Mouse (Mus musculus): Measurements from ENCODE around the gene Zfp879. TPM values are rescaled to one million over a fixed set of nuclear protein-coding genes. Genes with fewer than 3 reads are reported as not detected.

The Zfp879 gene
- polyA plus RNA-seq, 1 experiment: not detected

DNA sequence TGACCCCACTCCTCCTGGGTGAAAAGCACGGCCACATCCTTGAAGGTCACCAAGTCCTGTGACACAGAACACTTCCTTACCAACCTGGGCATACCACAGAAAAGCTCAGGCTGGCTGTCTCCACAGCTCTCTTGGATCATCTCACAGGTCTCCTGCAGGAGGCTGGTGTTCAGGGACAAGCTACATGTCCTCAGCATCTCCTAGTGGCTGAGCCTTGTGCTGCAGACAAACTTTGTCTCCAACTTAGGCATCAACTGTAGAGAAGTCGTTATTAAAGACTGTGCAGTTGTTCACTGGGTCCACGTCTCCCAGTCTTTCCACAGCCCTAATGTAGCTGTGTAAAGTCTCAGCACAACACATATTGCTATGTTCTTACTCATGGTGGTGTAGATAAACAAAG is 42.4 kb upstream of the Zfp879 start:
- no peaks in the 10 kb centered on the region for H3K36me3 ChIP-seq (ENCODE audit: control insufficient read depth, insufficient read depth)
- no peak overlapping the region for H3K4me2 ChIP-seq (ENCODE audit: low read depth)
- no peak overlapping the region for H3K4me3 ChIP-seq
- H3ac ChIP-seq (ENCODE audit: control insufficient read depth, insufficient read length): no peak overlapping the region
- TF ChIP-seq USF1 (IDR thresholded peaks at IDR 0.05; ENCODE audit: low read depth) (no peak), MAX (IDR thresholded peaks at IDR 0.05; ENCODE audit: low read depth) (no peak), MYOD1 (IDR thresholded peaks at IDR 0.05; ENCODE audit: control insufficient read depth in 1 of 3, insufficient read length in 2 of 3, low read depth in 2 of 3) (no peak), SRF (IDR thresholded peaks at IDR 0.05; ENCODE audit: control insufficient read depth, insufficient read length, low read depth) (no peak), TCF3 (IDR thresholded peaks at IDR 0.05; ENCODE audit: insufficient read length, low read depth) (no peak), REST (IDR thresholded peaks at IDR 0.05; ENCODE audit: insufficient read depth, insufficient read length) (no peak), MYOG (IDR thresholded peaks at IDR 0.05; ENCODE audit: control insufficient read depth in 1 of 3, insufficient read depth in 1 of 3, insufficient read length in 2 of 3, low read depth in 2 of 3) (no peak)
- H3K27me3 ChIP-seq (ENCODE audit: control insufficient read depth, insufficient read depth, insufficient read length): no peaks in the 10 kb centered on the region
- H3K79me2 ChIP-seq (ENCODE audit: control insufficient read depth, insufficient read depth): no peaks in the 10 kb centered on the region

DNA sequence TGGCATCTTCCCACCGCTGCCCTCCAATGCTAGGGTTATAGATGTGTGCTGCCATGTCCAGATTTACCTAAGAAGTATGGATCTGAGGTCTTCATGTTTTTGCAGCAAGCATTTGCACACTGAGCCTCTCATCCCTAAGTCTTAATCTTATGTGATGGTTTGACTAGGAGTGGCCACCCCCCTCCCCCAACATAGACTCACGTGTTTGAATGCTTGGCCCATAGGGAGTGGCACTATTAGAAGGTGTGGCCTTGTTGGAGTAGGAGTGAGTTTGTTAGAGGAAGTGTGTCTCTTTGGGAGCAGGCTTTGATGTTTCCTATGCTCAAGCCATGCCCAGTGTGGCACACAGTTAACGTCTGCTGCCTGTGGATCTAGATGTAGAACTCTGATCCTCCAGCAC is 37.3 kb upstream of the Zfp879 start:
- TF ChIP-seq MYOD1 (IDR thresholded peaks at IDR 0.05; ENCODE audit: control insufficient read depth in 1 of 3, insufficient read length in 2 of 3, low read depth in 2 of 3) (no peak), MAX (IDR thresholded peaks at IDR 0.05; ENCODE audit: low read depth) (no peak), POLR2A (IDR thresholded peaks at IDR 0.05; ENCODE audit: insufficient read length, low read depth) (no peak), TCF3 (IDR thresholded peaks at IDR 0.05; ENCODE audit: insufficient read length, low read depth) (no peak), USF1 (IDR thresholded peaks at IDR 0.05; ENCODE audit: low read depth) (no peak), SRF (IDR thresholded peaks at IDR 0.05; ENCODE audit: control insufficient read depth, insufficient read length, low read depth) (no peak), POLR2AphosphoS2 (IDR thresholded peaks at IDR 0.05; ENCODE audit: insufficient read length, low read depth) (no peak), MYOG (IDR thresholded peaks at IDR 0.05; ENCODE audit: control insufficient read depth in 1 of 3, insufficient read depth in 1 of 3, insufficient read length in 2 of 3, low read depth in 2 of 3) (no peak), E2F4 (IDR thresholded peaks at IDR 0.05; ENCODE audit: insufficient read depth) (no peak), REST (IDR thresholded peaks at IDR 0.05; ENCODE audit: insufficient read depth, insufficient read length) (no peak)
- Histone ChIP-seq H3K36me3 (ENCODE audit: control insufficient read depth, insufficient read depth) (no peaks in the 10 kb centered on the region), H3K4me3 (no peak overlapping the region), H3K79me2 (ENCODE audit: control insufficient read depth, insufficient read depth) (no peaks in the 10 kb centered on the region), H3ac (ENCODE audit: control insufficient read depth, insufficient read length) (no peak overlapping the region), H3K27me3 (ENCODE audit: control insufficient read depth, insufficient read depth, insufficient read length) (no peaks in the 10 kb centered on the region), H3K4me2 (ENCODE audit: low read depth) (no peak overlapping the region)

- no peak overlapping the region for H3ac ChIP-seq (ENCODE audit: control insufficient read depth, insufficient read length)
- H3K4me2 ChIP-seq (ENCODE audit: low read depth): no peak overlapping the region
- no peaks in the 10 kb centered on the region for H3K79me2 ChIP-seq (ENCODE audit: control insufficient read depth, insufficient read depth)
- H3K27me3 ChIP-seq (ENCODE audit: control insufficient read depth, insufficient read depth, insufficient read length): peaks cover 55% of the 10 kb centered on the region
- no peak overlapping the region for H3K4me3 ChIP-seq
- no peak for TF ChIP-seq MAX (IDR thresholded peaks at IDR 0.05; ENCODE audit: low read depth)
- no peak for TF ChIP-seq MYOD1 (IDR thresholded peaks at IDR 0.05; ENCODE audit: control insufficient read depth in 1 of 3, insufficient read length in 2 of 3, low read depth in 2 of 3)
- TF ChIP-seq MYOG (IDR thresholded peaks at IDR 0.05; ENCODE audit: control insufficient read depth in 1 of 3, insufficient read depth in 1 of 3, insufficient read length in 2 of 3, low read depth in 2 of 3): peak in 1 of 3 experiments; percentile 1
- no peaks in the 10 kb centered on the region for H3K36me3 ChIP-seq (ENCODE audit: control insufficient read depth, insufficient read depth)
Measured at GRCm38 (mm10) chr11:50850989-50851601, 9.7 kb upstream of the Zfp879 start.

- H3ac ChIP-seq (ENCODE audit: control insufficient read depth, insufficient read length): no peak within 1 kb of the TSS
- no peaks in the 10 kb centered on the region for H3K79me2 ChIP-seq (ENCODE audit: control insufficient read depth, insufficient read depth)
- TF ChIP-seq TCF3 (IDR thresholded peaks at IDR 0.05; ENCODE audit: insufficient read length, low read depth): no peak
- no peak for TF ChIP-seq POLR2A (IDR thresholded peaks at IDR 0.05; ENCODE audit: insufficient read length, low read depth)
- no peak for TF ChIP-seq TCF12 (IDR thresholded peaks at IDR 0.05; ENCODE audit: insufficient read depth, poor library complexity, severe bottlenecking)
- no peak within 1 kb of the TSS for H3K4me2 ChIP-seq (ENCODE audit: low read depth)
- no peak within 1 kb of the TSS for H3K4me3 ChIP-seq
- H3K27me3 ChIP-seq (ENCODE audit: control insufficient read depth, insufficient read depth, insufficient read length): peaks cover 56% of the 10 kb centered on the region
- H3K36me3 ChIP-seq (ENCODE audit: control insufficient read depth, insufficient read depth): no peaks in the 10 kb centered on the region
Measured at GRCm38 (mm10) chr11:50850177-50850735, 8.9 kb upstream of the Zfp879 start, which contains the start of gene Grm6. TSS of gene Grm6 (plus strand) at chr11:50850685.

- Histone ChIP-seq H3K27me3 (ENCODE audit: control insufficient read depth, insufficient read depth, insufficient read length) (peaks cover 65% of the 10 kb centered on the region), H3K4me2 (ENCODE audit: low read depth) (no peak overlapping the region), H3K79me2 (ENCODE audit: control insufficient read depth, insufficient read depth) (no peaks in the 10 kb centered on the region), H3ac (ENCODE audit: control insufficient read depth, insufficient read length) (no peak overlapping the region), H3K4me3 (no peak overlapping the region), H3K36me3 (ENCODE audit: control insufficient read depth, insufficient read depth) (no peaks in the 10 kb centered on the region)
- no peak for TF ChIP-seq TCF12 (IDR thresholded peaks at IDR 0.05; ENCODE audit: insufficient read depth, poor library complexity, severe bottlenecking)
- no peak for TF ChIP-seq MAX (IDR thresholded peaks at IDR 0.05; ENCODE audit: low read depth)
- TF ChIP-seq TCF3 (IDR thresholded peaks at IDR 0.05; ENCODE audit: insufficient read length, low read depth): no peak
- TF ChIP-seq E2F4 (IDR thresholded peaks at IDR 0.05; ENCODE audit: insufficient read depth): no peak
- TF ChIP-seq SRF (IDR thresholded peaks at IDR 0.05; ENCODE audit: control insufficient read depth, insufficient read length, low read depth): no peak
Measured at GRCm38 (mm10) chr11:50849310-50849709, 8.0 kb upstream of the Zfp879 start.

Measured in myocyte (in vitro differentiated cells).